Mouse (Mus musculus) midbrain, embryonic 16.5 days (tissue): Measurements from ENCODE around the gene Tnk1. TPM values are rescaled to one million over a fixed set of nuclear protein-coding genes. Genes with fewer than 3 reads are reported as not detected.

Experiments
- ATAC-seq: fragments of 200-750 bp; cut with Nextera tagmentation; 2 replicates; pipeline ENCODE4 v1.8.0; 2017; ENCODE audit warnings: moderate TSS enrichment
- H3K27ac ChIP-seq: fragments of 300-500 bp; sonication (generic); 2 replicates; pipeline ENCODE4 v1.5.1; 2014; ENCODE audit warnings: mild to moderate bottlenecking, low read length, mixed read lengths
- H3K27me3 ChIP-seq: fragments of 300-500 bp; sonication (generic); 2 replicates; pipeline ENCODE4 v1.6.1; 2014; ENCODE audit warnings: low read depth, low read length, mixed read lengths; ENCODE audit not compliant: control insufficient read depth, insufficient read depth
- H3K36me3 ChIP-seq: fragments of 300-500 bp; sonication (generic); 2 replicates; pipeline ENCODE4 v1.6.1; 2014; ENCODE audit warnings: mild to moderate bottlenecking, low read length, moderate library complexity, mixed read lengths; ENCODE audit not compliant: control insufficient read depth, insufficient read depth
- H3K4me1 ChIP-seq: fragments of 300-500 bp; sonication (generic); 2 replicates; pipeline ENCODE4 v1.6.1; 2014; ENCODE audit warnings: mild to moderate bottlenecking, low read length, mixed read lengths; ENCODE audit not compliant: control insufficient read depth, insufficient read depth
- H3K4me2 ChIP-seq: fragments of 300-500 bp; sonication (generic); 2 replicates; pipeline ENCODE4 v1.6.1; 2014; ENCODE audit warnings: mild to moderate bottlenecking, low read length, mixed read lengths
- H3K4me3 ChIP-seq: fragments of 300-500 bp; sonication (generic); 2 replicates; pipeline ENCODE4 v1.5.1; 2014; ENCODE audit warnings: low read depth, mild to moderate bottlenecking, low read length, moderate library complexity, mixed read lengths
- H3K9ac ChIP-seq: fragments of 300-500 bp; sonication (generic); 2 replicates; pipeline ENCODE4 v1.6.1; 2014; ENCODE audit warnings: low read depth, low read length, mixed read lengths
- H3K9me3 ChIP-seq: fragments of 300-500 bp; sonication (generic); replicated peaks from 2 replicates; pipeline ENCODE4 v1.6.1; 2014; ENCODE audit warnings: mild to moderate bottlenecking, low read length, mixed read lengths; ENCODE audit not compliant: control insufficient read depth, poor library complexity, severe bottlenecking
- WGBS: fragments of 180-500 bp; shearing (Covaris S2); extraction: QIAGEN DNeasy Blood & Tissue Kit; methylation state at CpG from one replicate; pipeline ENCODE4 v1.1.7; 2014; 5-methylcytosine and 5-hydroxymethylcytosine counted together
- polyA plus RNA-seq: library from polyadenylated mRNA; unstranded; fragments of >200 nt; fragmentation: Nextera tagmentation; extraction: Ambion mirVana; gene quantifications from 2 replicates; pipeline ENCODE4 v1.2.1, GENCODE M21; 2015

Gene Tnk1
- polyA plus RNA-seq, result 0.11 and 0.35 TPM in 2 replicates

DNA sequence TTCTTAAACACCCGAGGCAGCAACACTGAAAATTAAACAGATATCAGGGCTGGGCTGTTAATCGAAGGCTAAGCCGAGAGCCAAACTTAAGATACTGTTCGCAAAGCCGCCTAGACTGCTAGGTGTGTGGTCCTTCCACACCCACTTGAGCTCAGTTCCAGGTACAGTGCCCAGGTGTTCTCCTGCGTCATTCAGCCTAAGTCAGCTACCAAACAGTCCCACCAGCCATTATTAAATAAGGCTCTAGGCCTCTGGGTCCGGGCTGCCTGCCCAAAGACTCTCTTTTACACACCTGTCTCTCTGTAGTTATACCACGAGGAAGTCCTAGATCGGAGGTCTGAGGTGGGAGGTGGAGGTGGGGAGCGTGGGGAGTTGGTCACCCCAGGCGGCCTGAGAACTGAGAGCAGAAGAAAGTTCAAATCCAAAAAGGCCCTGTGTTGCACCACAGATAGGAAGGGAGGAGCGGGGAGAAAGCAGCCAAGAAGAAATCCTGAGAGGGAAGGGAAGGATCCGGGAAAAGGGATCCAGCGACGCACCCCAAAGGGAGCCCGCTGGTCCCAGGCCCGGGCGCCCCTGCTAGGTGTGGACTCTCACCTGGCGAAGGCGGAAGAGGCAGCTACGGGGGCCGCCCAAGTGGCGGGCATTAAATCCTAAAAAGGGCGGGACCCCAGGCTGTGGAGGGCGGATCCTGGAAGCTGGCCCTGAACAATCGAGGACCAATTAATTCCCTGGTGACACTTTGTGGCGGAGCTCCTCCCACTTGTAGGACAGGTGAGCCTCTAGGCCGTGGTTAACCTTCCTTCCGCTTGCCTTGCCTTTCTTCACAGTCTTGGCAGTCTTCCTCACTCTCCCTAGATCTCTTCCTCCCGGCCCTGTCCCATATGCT lies at the start of gene Tnk1:
Gene Tnk1 (minus strand): TSS at position 618 of the 886 bp plus-strand sequence.
- Histone ChIP-seq H3K27ac (no peak within 1 kb of the TSS), H3K27me3 (peaks cover 11% of the 10 kb centered on the region), H3K9ac (no peak within 1 kb of the TSS), H3K4me2 (no peak within 1 kb of the TSS), H3K9me3 (no peaks in the 10 kb centered on the region), H3K4me1 (no peaks in the 10 kb centered on the region), H3K4me3 (no peak within 1 kb of the TSS), H3K36me3 (no peaks in the 10 kb centered on the region)
- WGBS, result 22% methylated on average over 30 of the region's 30 CpGs
- ATAC-seq, result no peak

GRCm38 (mm10) chr11:69904311-69904710 lies 45.8 kb upstream of the Tnk1 start:
- Histone ChIP-seq H3K9me3 (no peaks in the 10 kb centered on the region), H3K27ac (no peak overlapping the region), H3K4me1 (peaks cover 18% of the 10 kb centered on the region), H3K4me2 (no peak overlapping the region), H3K27me3 (no peaks in the 10 kb centered on the region), H3K9ac (no peak overlapping the region), H3K4me3 (no peak overlapping the region), H3K36me3 (peaks cover 37% of the 10 kb centered on the region)
- ATAC-seq, result no peak
- 97% methylated on average over 9 of the region's 9 CpGs for WGBS

DNA sequence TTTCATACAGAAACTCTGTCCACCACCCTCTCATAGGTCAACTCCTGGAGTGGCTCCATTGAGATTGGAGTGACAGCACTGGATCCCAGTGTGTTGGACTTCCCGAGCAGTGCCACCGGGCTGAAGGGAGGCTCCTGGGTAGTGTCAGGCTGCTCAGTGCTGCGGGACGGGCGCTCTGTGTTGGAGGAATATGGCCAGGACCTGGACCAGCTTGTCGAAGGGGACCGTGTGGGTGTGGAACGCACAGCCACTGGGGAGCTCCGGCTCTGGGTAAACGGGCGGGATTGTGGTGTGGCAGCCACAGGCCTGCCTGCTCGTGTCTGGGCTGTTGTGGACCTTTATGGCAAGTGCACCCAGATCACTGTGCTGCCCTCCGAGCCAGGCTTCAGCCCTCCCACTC lies 44.4 kb upstream of the Tnk1 start:
- Histone ChIP-seq H3K27ac (no peak overlapping the region), H3K27me3 (no peaks in the 10 kb centered on the region), H3K9me3 (no peaks in the 10 kb centered on the region), H3K4me1 (peaks cover 22% of the 10 kb centered on the region), H3K36me3 (peaks cover 28% of the 10 kb centered on the region), H3K4me3 (0 out of 2 replicates have a peak overlapping the region, but pooled peaks have one; percentile 74), H3K9ac (peak overlapping the region; percentile 97; the same call in 1 of the 2 replicates), H3K4me2 (peak overlapping the region; percentile 84)
- ATAC-seq, result no peak
- 91% methylated on average over 13 of the region's 13 CpGs for WGBS

GRCm38 (mm10) chr11:69901993-69902392 lies 43.5 kb upstream of the Tnk1 start:
- Histone ChIP-seq H3K4me3 (peak overlapping the region; percentile 74), H3K36me3 (peaks cover 19% of the 10 kb centered on the region), H3K27ac (peak overlapping the region; percentile 97), H3K9me3 (no peaks in the 10 kb centered on the region), H3K4me2 (peak overlapping the region; percentile 84), H3K4me1 (peaks cover 22% of the 10 kb centered on the region), H3K27me3 (no peaks in the 10 kb centered on the region), H3K9ac (peak overlapping the region; percentile 97)
- WGBS, result under 1% methylated on average over 39 of the region's 39 CpGs
- ATAC-seq, result no peak

- H3K4me1 ChIP-seq, result peaks cover 22% of the 10 kb centered on the region
- peak overlapping the region; percentile 74 for H3K4me3 ChIP-seq
- H3K27me3 ChIP-seq, result no peaks in the 10 kb centered on the region
- H3K4me2 ChIP-seq, result peak overlapping the region; percentile 84
- WGBS, result under 1% methylated on average over 42 of the region's 42 CpGs
- peaks cover 14% of the 10 kb centered on the region for H3K36me3 ChIP-seq
- H3K9me3 ChIP-seq, result no peaks in the 10 kb centered on the region
- H3K9ac ChIP-seq, result peak overlapping the region; percentile 97
- ATAC-seq, result peak; percentile 77
- H3K27ac ChIP-seq, result peak overlapping the region; percentile 97
These were observed 42.9 kb upstream of the Tnk1 start for GRCm38 (mm10) chr11:69901406-69901846.

DNA sequence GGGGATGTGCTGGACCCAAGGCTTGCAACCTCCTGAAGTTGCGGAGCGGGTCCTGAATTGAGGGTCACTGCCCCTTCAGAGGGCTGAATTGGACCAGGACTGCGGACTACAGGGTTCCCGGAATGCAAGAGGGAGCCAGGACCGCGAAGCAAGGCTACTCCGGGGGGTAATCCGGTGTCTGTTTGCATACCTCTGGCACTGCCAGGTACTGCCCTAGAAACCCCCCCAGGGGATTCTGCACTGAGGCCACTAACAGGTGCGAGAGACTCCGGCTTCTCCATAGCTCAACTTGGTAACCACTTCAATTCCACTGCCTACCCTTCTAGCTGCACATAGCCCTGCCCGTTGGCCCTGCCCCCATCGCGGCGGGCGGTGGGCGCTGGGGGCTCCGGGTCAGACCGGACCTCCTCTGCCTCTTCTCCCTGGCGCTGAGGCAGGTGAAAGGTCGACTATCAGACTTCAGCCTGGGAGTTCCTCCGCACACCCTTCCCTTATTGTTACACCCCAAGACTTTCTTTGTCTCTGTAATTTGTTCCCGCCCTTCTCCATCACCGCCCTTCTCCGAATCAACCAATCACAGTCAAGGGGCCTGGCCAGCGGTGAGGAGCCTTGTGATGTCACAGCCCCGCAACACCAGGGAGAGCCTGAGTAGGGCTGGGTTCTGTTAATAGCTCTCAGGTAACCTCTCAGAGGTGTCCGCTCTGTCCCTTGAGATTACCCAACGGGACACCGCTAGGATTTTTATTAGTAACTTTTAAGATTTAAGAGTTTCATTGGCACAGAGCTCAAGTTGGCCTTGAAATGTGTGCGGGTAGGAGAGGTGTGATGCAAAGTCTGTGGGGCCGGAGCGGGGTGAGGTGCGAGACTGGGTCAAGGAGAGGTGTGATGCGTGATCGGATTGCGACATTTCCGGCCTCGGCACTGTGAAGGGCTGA lies 42.2 kb upstream of the Tnk1 start, which contains the start of the genes 2810408A11Rik and Neurl4:
Gene 2810408A11Rik (minus strand): TSS at position 517 of the 935 bp plus-strand sequence.
Gene Neurl4 (plus strand): TSS at position 602 of the 935 bp plus-strand sequence.
- Histone ChIP-seq H3K4me1 (peaks cover 22% of the 10 kb centered on the region), H3K27me3 (no peaks in the 10 kb centered on the region), H3K9me3 (no peaks in the 10 kb centered on the region), H3K4me2 (peak within 1 kb of the TSS; percentile 84), H3K4me3 (peak within 1 kb of the TSS; percentile 74), H3K9ac (peak within 1 kb of the TSS; percentile 97), H3K27ac (peak within 1 kb of the TSS; percentile 97), H3K36me3 (peaks cover 7% of the 10 kb centered on the region)
- ATAC-seq, result peak; percentile 97
- 0% methylated on average over 38 of the region's 38 CpGs for WGBS

DNA sequence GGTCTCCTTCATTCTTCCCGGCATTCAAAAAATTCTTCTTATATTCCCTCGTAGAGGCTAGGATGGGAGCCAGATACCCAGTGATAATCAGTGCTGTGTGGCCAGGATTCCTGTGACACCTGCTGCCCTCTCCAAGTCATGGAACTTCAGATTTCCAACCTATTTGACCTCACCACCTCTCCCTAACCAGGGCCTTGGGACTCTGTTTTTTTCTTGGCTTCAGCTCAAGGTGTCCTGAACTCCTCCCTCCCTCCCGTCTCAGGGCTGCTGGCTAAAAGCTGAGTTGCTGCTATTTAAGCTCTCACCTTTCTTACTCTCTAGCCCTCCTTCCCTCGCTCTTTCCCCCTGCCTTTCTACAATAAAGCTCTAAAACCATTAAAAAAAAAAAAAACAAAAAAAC lies 41.3 kb upstream of the Tnk1 start:
- H3K4me1 ChIP-seq, result peaks cover 22% of the 10 kb centered on the region
- H3K27ac ChIP-seq, result peak overlapping the region; percentile 97
- H3K9ac ChIP-seq, result peak overlapping the region; percentile 97
- 25% methylated on average over 4 of the region's 4 CpGs for WGBS
- no peaks in the 10 kb centered on the region for H3K27me3 ChIP-seq
- H3K9me3 ChIP-seq, result no peaks in the 10 kb centered on the region
- H3K36me3 ChIP-seq, result peaks cover 5% of the 10 kb centered on the region
- H3K4me2 ChIP-seq, result peak overlapping the region; percentile 84
- peak overlapping the region; percentile 74 for H3K4me3 ChIP-seq
- ATAC-seq, result no peak

- no peak within 1 kb of the TSS for H3K27ac ChIP-seq
- H3K9ac ChIP-seq, result no peak within 1 kb of the TSS
- no peaks in the 10 kb centered on the region for H3K36me3 ChIP-seq
- H3K9me3 ChIP-seq, result no peaks in the 10 kb centered on the region
- no peaks in the 10 kb centered on the region for H3K27me3 ChIP-seq
- 78% methylated on average over 4 of the region's 4 CpGs for WGBS
- no peak for ATAC-seq
- H3K4me3 ChIP-seq, result no peak within 1 kb of the TSS
- H3K4me1 ChIP-seq, result peaks cover 11% of the 10 kb centered on the region
- no peak within 1 kb of the TSS for H3K4me2 ChIP-seq
These were observed 36.8 kb upstream of the Tnk1 start, which contains the start of gene Acap1 for GRCm38 (mm10) chr11:69895291-69895690. Gene Acap1, minus strand, starts transcription at chr11:69895539.
